Mouse (Mus musculus) neutrophil, adult 59 days (primary cell): Measurements from ENCODE around the gene Htra3. TPM values are rescaled to one million over a fixed set of nuclear protein-coding genes. Genes with fewer than 3 reads are reported as not detected.

ENCODE experiments used
- total RNA-seq, 2 experiments: library from RNA; stranded (reverse); gene quantifications; 1 replicate in 1 of 2; 2 replicates in 1 of 2; pipeline ENCODE4 v1.2.4; 2023

The Htra3 gene
- under 1 TPM; 0.26 to 0.40 TPM for total RNA-seq

DNA sequence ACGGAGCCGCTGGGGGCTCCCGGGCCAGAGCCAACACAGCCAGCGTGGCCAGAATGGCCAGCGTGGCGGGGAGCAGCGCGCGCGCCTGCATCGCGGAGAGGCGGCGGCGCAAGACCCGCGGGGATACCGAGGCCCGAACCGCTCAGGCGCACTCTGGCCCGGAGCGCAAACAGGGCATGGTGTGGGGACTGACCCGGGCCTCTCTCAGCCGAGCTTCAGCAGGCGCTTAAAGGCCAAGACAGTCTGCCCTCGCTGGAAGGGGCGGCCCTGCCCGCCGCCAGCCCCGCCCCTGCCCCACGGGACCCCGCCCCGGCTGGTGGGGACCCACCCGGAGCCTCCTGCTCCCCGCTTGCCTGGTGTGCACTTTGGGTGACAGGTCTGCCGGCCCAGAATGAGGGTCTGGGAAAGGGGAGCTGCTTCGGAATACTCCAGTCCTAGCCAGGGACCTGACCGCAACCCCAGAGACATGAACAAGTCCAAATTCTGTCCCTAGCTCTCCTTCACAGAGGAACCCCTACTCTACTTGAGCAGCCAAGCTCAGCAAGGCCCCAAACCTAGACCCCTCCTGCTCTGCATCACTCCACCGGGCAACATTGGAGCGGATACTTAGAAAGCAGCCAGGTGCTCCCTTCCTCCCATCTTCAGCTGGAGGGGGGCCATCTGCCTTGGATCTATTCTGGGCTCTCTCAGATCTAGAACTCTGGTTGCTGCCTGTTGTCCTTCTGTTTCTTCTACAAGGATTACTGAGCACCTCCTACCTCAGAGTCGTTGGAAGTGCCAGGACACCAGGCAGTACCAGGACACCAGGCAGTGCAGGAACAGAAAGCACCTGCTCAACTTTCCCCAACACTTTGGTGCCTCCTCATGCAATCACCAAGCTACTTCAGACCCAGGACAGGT, at the start of gene Htra3:
Gene Htra3, minus strand, starts transcription at position 527 of the 900 bp plus-strand sequence.

Other genes with a start within 250 kb of the Htra3 start
- under 1 TPM in 1 of 2 experiments, not detected in 1; 0.16 TPM for gene Cpz, start 154.1 kb downstream of the Htra3 start, total RNA-seq
- gene Trmt44, start 104.7 kb downstream of the Htra3 start, total RNA-seq = 1 to 10 TPM; 5.6 to 6.4 TPM
- gene Acox3, start 96.7 kb downstream of the Htra3 start, total RNA-seq = 100 to 1,000 TPM; 163 to 165 TPM
- gene Sh3tc1, start 60.2 kb upstream of the Htra3 start, total RNA-seq = 10 to 100 TPM; 19.0 to 25.3 TPM
- gene Ablim2, start 78.1 kb upstream of the Htra3 start, total RNA-seq = not detected
- gene Afap1, start 213.5 kb upstream of the Htra3 start, total RNA-seq = 1 to 10 TPM; 5.9 to 7.3 TPM